Mouse (Mus musculus): ENCODE results near the gene Myocd. TPM values are rescaled to one million over a fixed set of nuclear protein-coding genes. Genes with fewer than 3 reads are reported as not detected.

Myocd gene
- 1.5 and 2.9 TPM in 2 replicates for polyA plus RNA-seq (2014; fragmentation: Nextera tagmentation; extraction: Ambion mirVana)

DNA sequence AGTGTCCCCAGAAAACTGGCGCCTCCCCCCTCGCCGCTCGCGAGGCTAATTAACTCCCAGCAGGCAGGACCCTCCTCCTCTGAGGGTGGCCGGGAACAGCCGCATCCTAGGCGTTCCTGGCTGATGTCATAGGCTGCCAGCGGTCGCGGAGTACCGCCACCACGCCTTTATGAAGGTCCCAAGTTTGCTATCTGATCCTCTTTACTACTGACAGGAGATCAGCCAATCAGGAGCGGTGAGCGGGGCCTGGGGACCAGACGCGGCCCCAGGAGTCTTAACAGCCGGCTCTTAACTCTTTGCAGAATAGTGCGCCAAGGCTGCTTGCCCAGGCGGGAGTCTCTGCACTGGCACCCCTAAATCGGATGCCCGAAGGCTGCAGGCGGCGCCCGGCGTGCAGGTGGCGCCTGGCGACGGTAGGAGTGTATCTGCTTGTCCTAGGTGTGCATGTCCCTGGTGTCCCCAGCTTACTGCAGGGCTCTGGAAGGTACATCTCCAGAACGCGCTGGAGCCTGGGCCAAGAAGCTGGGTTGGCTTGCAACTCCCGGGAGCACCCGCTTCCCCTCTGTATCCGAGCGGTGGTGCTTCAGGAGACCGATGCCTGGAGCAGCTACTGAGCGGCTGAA, at the start of gene Myocd:
Myocd (minus strand) TSS at position 139 of the 623 bp plus-strand sequence.
- H3K27me3 ChIP-seq (replicated peaks; ENCODE audit: control insufficient read depth, insufficient read depth, low read length), result peaks cover 23% of the 10 kb centered on the region
- H3K4me2 ChIP-seq (ENCODE audit: low read depth, low read length), result peak within 1 kb of the TSS; percentile 90
- H3K9me3 ChIP-seq (ENCODE audit: control insufficient read depth, low read length), result no peaks in the 10 kb centered on the region
- no peaks in the 10 kb centered on the region for H3K36me3 ChIP-seq (ENCODE audit: control insufficient read depth, insufficient read depth, low read length)
- ATAC-seq (ENCODE audit: low read depth) (peak; percentile 88), DNase-seq (ENCODE audit: low spot score) (peak; percentile 86)
- peak within 1 kb of the TSS; percentile 44 for H3K4me3 ChIP-seq (ENCODE audit: low read depth, low read length)
- peaks cover 4% of the 10 kb centered on the region; the same call in 1 of the 2 replicates for H3K4me1 ChIP-seq (ENCODE audit: control insufficient read depth, insufficient read depth, low read length)
- under 1% methylated on average over 28 of the region's 37 CpGs for WGBS
- no peak within 1 kb of the TSS for H3K27ac ChIP-seq (replicated peaks; ENCODE audit: low read depth, low read length)
- peak within 1 kb of the TSS; percentile 53 for H3K9ac ChIP-seq (ENCODE audit: low read depth, low read length)

DNA sequence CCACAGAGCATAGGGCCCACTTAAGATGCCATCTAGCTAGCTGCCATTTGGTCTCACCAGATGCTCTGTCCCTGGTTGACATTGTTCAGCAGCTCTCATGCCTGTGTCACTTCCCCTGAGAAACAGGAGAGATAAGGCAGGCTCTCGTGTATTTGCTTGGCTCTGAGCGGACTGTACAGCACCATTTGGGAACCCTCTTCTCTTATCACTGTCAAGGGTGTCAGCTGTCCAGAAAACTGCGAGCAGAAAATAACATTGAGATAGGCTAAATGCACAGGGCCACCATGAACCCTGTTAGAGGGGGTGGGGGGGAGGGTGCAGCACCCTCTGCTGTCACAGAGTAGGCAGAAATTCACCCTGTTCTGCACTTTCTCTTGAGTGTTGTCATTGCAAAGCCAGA, 34.0 kb upstream of the Myocd start:
- no peak overlapping the region for H3K27ac ChIP-seq (replicated peaks; ENCODE audit: low read depth, low read length)
- H3K4me3 ChIP-seq (ENCODE audit: low read depth, low read length), result no peak overlapping the region
- no peaks in the 10 kb centered on the region for H3K9me3 ChIP-seq (ENCODE audit: control insufficient read depth, low read length)
- no peak overlapping the region for H3K9ac ChIP-seq (ENCODE audit: low read depth, low read length)
- no peaks in the 10 kb centered on the region for H3K27me3 ChIP-seq (replicated peaks; ENCODE audit: control insufficient read depth, insufficient read depth, low read length)
- WGBS, result 70% methylated on average over 3 of the region's 3 CpGs
- ATAC-seq (ENCODE audit: low read depth), result no peak
- DNase-seq (ENCODE audit: low spot score), result no peak
- H3K4me1 ChIP-seq (ENCODE audit: control insufficient read depth, insufficient read depth, low read length), result no peaks in the 10 kb centered on the region
- no peak overlapping the region for H3K4me2 ChIP-seq (ENCODE audit: low read depth, low read length)
- no peaks in the 10 kb centered on the region for H3K36me3 ChIP-seq (ENCODE audit: control insufficient read depth, insufficient read depth, low read length)

DNA sequence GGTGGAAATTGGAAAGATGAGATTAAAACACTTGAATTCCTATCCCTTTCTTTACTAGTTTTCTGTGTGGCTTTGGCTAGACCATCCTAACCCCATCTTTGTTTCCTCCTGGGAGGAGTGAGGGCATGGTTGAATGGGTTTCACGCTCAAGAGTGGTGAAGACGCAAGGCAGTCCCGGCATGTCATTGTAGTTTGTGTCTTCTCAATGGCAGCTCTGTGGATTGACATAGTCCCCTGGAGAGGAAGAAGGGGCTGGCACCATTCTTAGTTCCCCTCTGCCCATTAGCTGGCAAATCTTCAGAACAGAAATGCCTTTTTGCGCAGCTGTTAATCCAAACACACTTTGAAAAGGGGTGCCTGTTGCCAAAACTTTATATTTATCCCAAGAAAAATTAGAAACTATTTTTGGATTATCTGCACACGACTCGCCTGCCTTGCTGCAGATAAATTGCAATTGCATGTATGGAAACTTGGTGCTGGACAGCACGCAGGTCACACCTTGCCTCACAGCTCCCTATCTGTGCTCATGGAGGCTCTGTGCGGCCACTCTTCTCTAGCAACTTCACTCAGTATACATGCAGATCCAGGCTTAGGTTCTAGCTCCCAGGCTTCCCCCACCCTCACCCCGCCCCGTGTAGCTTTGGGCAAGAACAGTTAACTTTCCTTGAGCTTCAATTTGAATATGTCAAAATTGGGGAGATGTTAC, 24.5 kb upstream of the Myocd start:
- H3K4me1 ChIP-seq (ENCODE audit: control insufficient read depth, insufficient read depth, low read length), result no peaks in the 10 kb centered on the region
- H3K27ac ChIP-seq (replicated peaks; ENCODE audit: low read depth, low read length), result no peak overlapping the region
- H3K4me2 ChIP-seq (ENCODE audit: low read depth, low read length), result no peak overlapping the region
- H3K36me3 ChIP-seq (ENCODE audit: control insufficient read depth, insufficient read depth, low read length), result no peaks in the 10 kb centered on the region
- no peak overlapping the region for H3K9ac ChIP-seq (ENCODE audit: low read depth, low read length)
- H3K9me3 ChIP-seq (ENCODE audit: control insufficient read depth, low read length), result no peaks in the 10 kb centered on the region
- DNase-seq (ENCODE audit: low spot score) (no peak), ATAC-seq (ENCODE audit: low read depth) (no peak)
- no peak overlapping the region for H3K4me3 ChIP-seq (ENCODE audit: low read depth, low read length)
- 82% methylated on average over 10 of the region's 10 CpGs for WGBS
- H3K27me3 ChIP-seq (replicated peaks; ENCODE audit: control insufficient read depth, insufficient read depth, low read length), result no peaks in the 10 kb centered on the region

DNA sequence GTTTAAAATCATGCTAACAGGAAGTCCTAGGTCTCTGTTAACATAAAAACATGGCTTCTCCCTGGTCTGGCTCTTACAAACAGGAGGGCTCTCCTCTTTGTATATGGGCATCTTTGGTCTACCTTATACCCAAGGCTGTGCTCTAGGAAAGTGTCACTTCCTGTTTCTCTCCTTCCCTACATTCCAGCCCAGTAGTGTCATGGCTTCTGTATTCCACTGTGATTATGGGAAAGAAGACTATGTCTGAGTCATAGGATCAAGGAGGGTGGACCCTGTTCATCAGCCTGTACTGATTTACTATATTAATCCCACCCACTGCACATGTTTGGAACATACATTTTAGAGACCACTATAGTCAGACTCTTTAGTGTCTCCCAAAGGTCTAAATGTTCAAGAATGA, 23.2 kb upstream of the Myocd start:
- Histone ChIP-seq H3K4me1 (ENCODE audit: control insufficient read depth, insufficient read depth, low read length) (no peaks in the 10 kb centered on the region), H3K9ac (ENCODE audit: low read depth, low read length) (no peak overlapping the region), H3K27me3 (replicated peaks; ENCODE audit: control insufficient read depth, insufficient read depth, low read length) (no peaks in the 10 kb centered on the region), H3K36me3 (ENCODE audit: control insufficient read depth, insufficient read depth, low read length) (no peaks in the 10 kb centered on the region), H3K4me3 (ENCODE audit: low read depth, low read length) (no peak overlapping the region), H3K9me3 (ENCODE audit: control insufficient read depth, low read length) (no peaks in the 10 kb centered on the region), H3K27ac (replicated peaks; ENCODE audit: low read depth, low read length) (no peak overlapping the region), H3K4me2 (ENCODE audit: low read depth, low read length) (no peak overlapping the region)
- no peak for DNase-seq (ENCODE audit: low spot score)
- ATAC-seq (ENCODE audit: low read depth), result no peak

DNA sequence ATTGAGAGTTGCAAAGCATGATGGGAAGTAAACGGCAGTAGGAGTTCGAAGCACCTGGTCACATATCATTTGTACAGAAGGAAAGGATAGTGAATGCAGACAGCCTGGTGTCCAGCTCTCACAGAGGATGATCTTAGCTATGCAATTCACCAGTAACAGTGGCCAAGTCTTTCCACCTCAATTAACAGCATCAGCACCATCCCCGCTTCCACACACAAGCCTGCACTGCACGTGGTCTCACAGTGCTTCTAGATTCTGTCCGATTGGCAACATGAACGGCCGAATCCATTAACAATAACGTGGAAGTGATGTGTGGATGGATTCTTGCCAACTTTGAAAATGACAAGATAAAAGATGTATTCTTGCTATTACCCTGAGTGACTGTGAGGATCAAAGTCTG, 17.9 kb upstream of the Myocd start:
- Histone ChIP-seq H3K9ac (ENCODE audit: low read depth, low read length) (no peak overlapping the region), H3K27me3 (replicated peaks; ENCODE audit: control insufficient read depth, insufficient read depth, low read length) (no peaks in the 10 kb centered on the region), H3K9me3 (ENCODE audit: control insufficient read depth, low read length) (no peaks in the 10 kb centered on the region), H3K4me3 (ENCODE audit: low read depth, low read length) (no peak overlapping the region), H3K27ac (replicated peaks; ENCODE audit: low read depth, low read length) (no peak overlapping the region), H3K4me1 (ENCODE audit: control insufficient read depth, insufficient read depth, low read length) (no peaks in the 10 kb centered on the region), H3K4me2 (ENCODE audit: low read depth, low read length) (no peak overlapping the region), H3K36me3 (ENCODE audit: control insufficient read depth, insufficient read depth, low read length) (no peaks in the 10 kb centered on the region)
- 85% methylated on average over 8 of the region's 8 CpGs for WGBS
- ATAC-seq (ENCODE audit: low read depth) (no peak), DNase-seq (ENCODE audit: low spot score) (no peak)

DNA sequence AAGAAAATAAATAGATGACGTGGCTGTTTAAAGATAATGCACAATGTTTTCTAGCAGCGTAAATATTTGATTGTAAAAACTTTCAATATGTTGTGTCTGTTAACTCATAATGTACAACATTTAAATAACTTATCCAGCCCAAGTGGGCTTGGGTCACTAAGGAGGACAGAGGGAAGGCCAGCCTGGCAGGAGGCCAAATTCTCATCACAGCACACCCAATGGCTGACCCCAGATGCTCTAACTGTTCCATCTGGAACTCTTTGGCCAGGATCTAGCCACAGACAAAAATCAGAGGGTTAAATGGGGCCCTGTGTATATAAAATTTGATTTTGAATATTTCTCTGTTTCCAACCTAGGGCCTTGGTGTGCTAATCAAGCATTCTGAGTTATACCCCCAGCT, 16.4 kb upstream of the Myocd start:
- WGBS, result 75% methylated on average over 2 of the region's 2 CpGs
- no peak for DNase-seq (ENCODE audit: low spot score)

DNA sequence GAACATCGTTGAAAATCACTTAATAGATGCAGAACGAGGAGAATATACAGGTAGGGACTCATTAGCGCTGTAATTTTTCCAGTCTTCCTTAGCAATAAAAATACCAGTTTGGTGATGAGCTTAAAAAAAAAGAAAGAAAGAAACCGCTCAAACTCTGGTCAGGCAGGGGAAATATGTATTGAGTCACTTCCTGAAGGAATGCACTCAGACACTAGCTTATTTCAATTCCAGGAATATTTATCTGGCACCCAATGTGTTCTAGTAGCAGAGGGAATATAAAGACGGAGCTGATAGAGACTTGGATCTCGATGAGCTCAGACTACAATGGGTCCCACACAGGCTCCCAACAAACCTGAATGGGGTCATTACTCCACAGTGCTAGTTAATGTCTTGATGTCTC, 5.7 kb upstream of the Myocd start:
- H3K9me3 ChIP-seq (ENCODE audit: control insufficient read depth, low read length), result no peaks in the 10 kb centered on the region
- no peaks in the 10 kb centered on the region for H3K36me3 ChIP-seq (ENCODE audit: control insufficient read depth, insufficient read depth, low read length)
- whole genome bisulfite sequencing, result 83% methylated on average over 6 of the region's 6 CpGs
- peaks cover 9% of the 10 kb centered on the region for H3K27me3 ChIP-seq (replicated peaks; ENCODE audit: control insufficient read depth, insufficient read depth, low read length)
- ATAC-seq (ENCODE audit: low read depth), result no peak
- H3K9ac ChIP-seq (ENCODE audit: low read depth, low read length), result no peak overlapping the region
- H3K4me3 ChIP-seq (ENCODE audit: low read depth, low read length), result no peak overlapping the region
- no peak for DNase-seq (ENCODE audit: low spot score)
- no peaks in the 10 kb centered on the region for H3K4me1 ChIP-seq (ENCODE audit: control insufficient read depth, insufficient read depth, low read length)
- no peak overlapping the region for H3K4me2 ChIP-seq (ENCODE audit: low read depth, low read length)
- no peak overlapping the region for H3K27ac ChIP-seq (replicated peaks; ENCODE audit: low read depth, low read length)

More for the DNA sequence above, 16.4 kb upstream of the Myocd start:
- Histone ChIP-seq H3K4me3 (ENCODE audit: low read depth, low read length) (no peak overlapping the region), H3K4me1 (ENCODE audit: control insufficient read depth, insufficient read depth, low read length) (no peaks in the 10 kb centered on the region), H3K9ac (ENCODE audit: low read depth, low read length) (no peak overlapping the region), H3K36me3 (ENCODE audit: control insufficient read depth, insufficient read depth, low read length) (no peaks in the 10 kb centered on the region), H3K27me3 (replicated peaks; ENCODE audit: control insufficient read depth, insufficient read depth, low read length) (no peaks in the 10 kb centered on the region), H3K27ac (replicated peaks; ENCODE audit: low read depth, low read length) (no peak overlapping the region), H3K9me3 (ENCODE audit: control insufficient read depth, low read length) (no peaks in the 10 kb centered on the region), H3K4me2 (ENCODE audit: low read depth, low read length) (no peak overlapping the region)
- ATAC-seq (ENCODE audit: low read depth), result no peak

DNA sequence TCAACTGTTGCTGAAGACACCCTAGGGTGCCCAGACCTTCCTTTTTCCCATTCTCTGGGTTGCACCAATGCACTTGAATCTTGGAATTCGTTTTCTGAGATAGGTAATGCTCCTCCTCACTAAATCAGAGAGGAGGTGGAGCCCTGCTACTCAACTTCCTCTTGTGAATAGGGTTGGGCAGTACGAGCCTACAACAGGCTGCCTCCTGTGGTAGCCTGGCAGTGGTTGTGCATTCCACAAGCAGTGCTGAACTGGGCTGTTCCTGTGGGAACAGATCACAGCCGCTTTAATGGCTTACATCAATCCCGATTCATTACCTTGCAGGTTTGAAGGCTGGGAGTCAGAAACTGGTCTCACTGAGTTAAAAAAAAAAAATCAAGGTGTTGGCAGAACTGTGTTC, 1.2 kb upstream of the Myocd start:
- 18% methylated on average over 4 of the region's 4 CpGs for WGBS
- Histone ChIP-seq H3K4me2 (ENCODE audit: low read depth, low read length) (no peak overlapping the region), H3K36me3 (ENCODE audit: control insufficient read depth, insufficient read depth, low read length) (no peaks in the 10 kb centered on the region), H3K4me3 (ENCODE audit: low read depth, low read length) (no peak overlapping the region), H3K27ac (replicated peaks; ENCODE audit: low read depth, low read length) (no peak overlapping the region), H3K9ac (ENCODE audit: low read depth, low read length) (no peak overlapping the region), H3K4me1 (ENCODE audit: control insufficient read depth, insufficient read depth, low read length) (peaks cover 4% of the 10 kb centered on the region; the same call in 1 of the 2 replicates), H3K9me3 (ENCODE audit: control insufficient read depth, low read length) (no peaks in the 10 kb centered on the region), H3K27me3 (replicated peaks; ENCODE audit: control insufficient read depth, insufficient read depth, low read length) (peaks cover 23% of the 10 kb centered on the region)
- DNase-seq (ENCODE audit: low spot score) (peak; percentile 45), ATAC-seq (ENCODE audit: low read depth) (no peak)

DNA sequence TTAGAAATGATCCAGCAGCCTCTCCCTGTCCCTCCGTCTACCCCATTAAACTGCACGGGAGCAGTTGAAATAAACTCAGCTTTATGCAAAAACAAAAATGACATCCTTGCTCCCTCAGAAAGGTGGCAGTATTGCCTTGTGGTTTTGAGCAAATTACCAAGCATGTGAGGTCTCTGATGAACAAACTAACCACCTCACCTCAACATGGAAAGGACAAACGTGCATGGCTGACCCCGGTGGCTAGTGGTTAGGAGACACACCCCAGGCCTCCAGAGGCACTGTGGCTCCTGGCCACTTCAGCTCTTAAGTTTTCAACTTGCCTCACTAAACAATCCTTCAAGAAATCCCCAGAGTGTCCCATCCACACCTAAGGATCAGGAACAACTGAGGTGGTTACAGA, 1.5 kb downstream of the Myocd start:
- Histone ChIP-seq H3K27ac (replicated peaks; ENCODE audit: low read depth, low read length) (no peak overlapping the region), H3K4me1 (ENCODE audit: control insufficient read depth, insufficient read depth, low read length) (peaks cover 4% of the 10 kb centered on the region; the same call in 1 of the 2 replicates), H3K9me3 (ENCODE audit: control insufficient read depth, low read length) (no peaks in the 10 kb centered on the region), H3K27me3 (replicated peaks; ENCODE audit: control insufficient read depth, insufficient read depth, low read length) (peaks cover 23% of the 10 kb centered on the region), H3K9ac (ENCODE audit: low read depth, low read length) (no peak overlapping the region), H3K4me3 (ENCODE audit: low read depth, low read length) (no peak overlapping the region), H3K36me3 (ENCODE audit: control insufficient read depth, insufficient read depth, low read length) (no peaks in the 10 kb centered on the region), H3K4me2 (ENCODE audit: low read depth, low read length) (no peak overlapping the region)
- ATAC-seq (ENCODE audit: low read depth) (no peak), DNase-seq (ENCODE audit: low spot score) (peak; percentile 54)
- 48% methylated on average over 4 of the region's 4 CpGs for WGBS
